Mouse (Mus musculus): Measurements from ENCODE around the gene Mad2l1bp.
A peak's percentile ranks its signal among the peaks of the same experiment; 100 is the strongest.

Mad2l1bp gene

GRCm38 (mm10) chr17:46156680-46157079 is 3.3 kb upstream of the Mad2l1bp start:
- no peak for DNase-seq (ENCODE audit: inconsistent ontology term)

- DNase-seq (ENCODE audit: inconsistent ontology term) = no peak
These were observed 983 bp upstream of the Mad2l1bp start for GRCm38 (mm10) chr17:46154336-46154735.

DNA sequence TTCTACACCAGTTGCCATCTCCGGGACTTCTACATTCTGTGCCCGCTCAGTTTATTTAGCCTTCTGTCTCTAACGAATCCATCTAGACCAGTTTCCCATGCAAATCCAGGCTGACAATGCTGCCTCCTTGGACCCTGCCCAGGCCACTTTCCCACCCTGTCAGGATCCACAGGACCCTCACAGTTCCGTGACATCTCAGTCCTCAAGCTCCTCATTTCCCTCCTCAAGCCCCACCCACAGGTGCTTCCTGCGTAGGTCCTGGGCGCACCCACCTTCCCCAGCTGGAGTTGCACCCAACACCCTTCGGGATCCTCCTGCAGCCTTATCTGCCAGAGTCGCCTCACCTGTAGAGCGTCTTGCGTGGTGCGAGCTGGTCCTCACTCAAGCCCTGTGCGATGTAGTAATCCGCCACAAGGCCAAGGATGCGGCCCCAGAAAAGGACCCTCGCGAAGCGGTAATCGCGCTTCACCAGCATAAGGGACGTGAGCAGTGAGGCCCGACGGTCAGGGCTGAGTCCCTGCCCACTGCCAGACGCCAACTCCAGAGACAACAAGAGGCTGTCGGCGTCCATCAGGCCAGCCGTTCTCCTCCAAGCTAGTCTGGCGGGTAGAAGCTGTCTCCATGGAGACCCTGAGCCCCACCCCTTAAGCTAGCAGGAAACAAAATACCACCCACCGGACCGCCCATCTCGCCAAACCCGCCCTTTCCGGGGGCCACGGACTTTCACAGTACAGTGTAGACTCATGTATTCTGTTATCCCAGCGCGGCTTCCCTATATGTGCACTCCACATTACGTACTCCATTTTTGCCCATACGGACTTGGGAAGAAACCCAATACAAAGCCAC is 9.6 kb downstream of the Mad2l1bp start, which contains the start of gene Rsph9:
Rsph9 (minus strand) TSS at position 639 of the 846 bp plus-strand sequence.
- DNase-seq (ENCODE audit: inconsistent ontology term) = peak; percentile 90

DNA sequence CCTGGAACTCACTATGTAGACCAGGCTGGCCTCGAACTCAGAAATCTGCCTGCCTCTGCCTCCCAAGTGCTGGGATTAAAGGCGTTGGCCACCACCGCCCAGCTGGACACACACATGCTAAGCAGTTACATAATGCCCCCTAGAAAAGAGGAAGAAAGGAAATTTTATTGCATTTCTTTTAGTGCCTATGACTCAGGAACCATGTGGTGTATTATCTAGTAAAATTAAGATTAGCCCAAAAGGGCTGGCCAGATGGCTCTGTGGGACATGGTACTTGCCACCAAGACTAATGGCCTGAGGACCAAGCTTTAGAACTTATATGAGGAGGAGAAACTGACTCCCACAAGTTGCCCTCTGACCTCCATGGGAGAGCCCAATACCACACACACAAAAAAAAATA is 13.5 kb downstream of the Mad2l1bp start:
- no peak for DNase-seq (ENCODE audit: inconsistent ontology term)

DNA sequence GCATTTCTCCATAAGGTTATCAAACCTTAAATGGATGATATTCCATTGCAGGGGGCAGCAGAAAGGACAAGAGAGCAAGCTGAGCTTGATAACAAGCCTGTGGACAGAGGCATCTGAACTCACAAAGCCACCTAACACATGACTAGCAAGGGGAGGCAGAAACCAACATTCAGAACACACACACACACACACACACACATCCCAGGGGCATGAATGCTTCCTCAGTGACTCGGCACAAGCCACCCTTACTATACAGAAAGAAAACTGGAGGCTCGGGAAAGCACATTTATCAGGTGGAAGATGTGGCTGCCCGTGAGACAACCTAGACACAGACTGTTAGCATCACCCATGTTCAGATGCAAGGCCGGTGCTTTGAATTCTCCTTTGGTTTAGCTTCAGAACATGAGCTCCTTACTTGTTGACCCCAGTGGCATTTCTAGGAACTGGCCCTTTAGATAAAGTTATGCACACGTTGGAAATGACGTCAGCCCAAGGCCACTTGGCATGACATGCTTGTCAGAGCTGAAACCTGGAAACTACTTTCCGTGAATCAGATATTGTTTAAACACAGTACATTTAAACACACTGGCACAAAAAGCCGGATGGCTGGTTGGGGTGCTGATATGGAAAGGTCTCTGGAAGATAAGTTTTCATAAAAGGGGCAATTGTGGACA is 14.7 kb downstream of the Mad2l1bp start:
- DNase-seq (ENCODE audit: inconsistent ontology term) = no peak

- no peak for DNase-seq (ENCODE audit: inconsistent ontology term)
These were observed 20.5 kb downstream of the Mad2l1bp start for GRCm38 (mm10) chr17:46132862-46133261.

DNA sequence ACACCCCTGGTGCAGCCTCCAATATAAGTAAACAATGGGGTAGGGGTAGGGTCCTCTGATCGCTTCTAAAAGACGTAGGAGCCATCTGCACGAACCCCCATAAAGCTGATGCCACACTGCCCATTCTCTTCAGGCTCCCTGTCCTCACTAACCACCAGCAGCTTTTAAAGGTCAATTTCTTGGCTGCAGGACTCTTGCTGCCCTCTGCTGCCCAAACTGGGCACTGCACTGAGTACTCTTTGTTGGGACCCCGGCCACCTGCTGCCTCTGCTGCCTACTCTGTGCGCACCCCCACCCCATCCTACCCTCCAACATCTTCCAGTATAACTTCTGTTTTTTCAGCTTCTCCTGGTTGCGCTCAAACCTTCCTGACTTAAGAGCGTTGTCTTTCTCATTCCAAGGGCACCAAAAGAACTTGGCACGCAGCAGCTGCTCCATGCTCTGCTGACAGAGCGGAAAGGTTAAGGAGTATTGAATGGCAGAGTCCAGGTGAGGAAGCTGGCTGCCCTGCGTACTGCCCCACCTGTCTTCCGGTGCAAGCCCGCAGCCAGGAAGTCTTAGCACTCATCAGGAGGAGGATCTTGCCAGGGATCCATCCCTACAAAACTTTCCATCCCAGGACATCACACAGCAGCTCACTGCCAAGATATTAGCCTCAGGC is 21.2 kb downstream of the Mad2l1bp start:
- DNase-seq (ENCODE audit: inconsistent ontology term) = peak; percentile 51

DNA sequence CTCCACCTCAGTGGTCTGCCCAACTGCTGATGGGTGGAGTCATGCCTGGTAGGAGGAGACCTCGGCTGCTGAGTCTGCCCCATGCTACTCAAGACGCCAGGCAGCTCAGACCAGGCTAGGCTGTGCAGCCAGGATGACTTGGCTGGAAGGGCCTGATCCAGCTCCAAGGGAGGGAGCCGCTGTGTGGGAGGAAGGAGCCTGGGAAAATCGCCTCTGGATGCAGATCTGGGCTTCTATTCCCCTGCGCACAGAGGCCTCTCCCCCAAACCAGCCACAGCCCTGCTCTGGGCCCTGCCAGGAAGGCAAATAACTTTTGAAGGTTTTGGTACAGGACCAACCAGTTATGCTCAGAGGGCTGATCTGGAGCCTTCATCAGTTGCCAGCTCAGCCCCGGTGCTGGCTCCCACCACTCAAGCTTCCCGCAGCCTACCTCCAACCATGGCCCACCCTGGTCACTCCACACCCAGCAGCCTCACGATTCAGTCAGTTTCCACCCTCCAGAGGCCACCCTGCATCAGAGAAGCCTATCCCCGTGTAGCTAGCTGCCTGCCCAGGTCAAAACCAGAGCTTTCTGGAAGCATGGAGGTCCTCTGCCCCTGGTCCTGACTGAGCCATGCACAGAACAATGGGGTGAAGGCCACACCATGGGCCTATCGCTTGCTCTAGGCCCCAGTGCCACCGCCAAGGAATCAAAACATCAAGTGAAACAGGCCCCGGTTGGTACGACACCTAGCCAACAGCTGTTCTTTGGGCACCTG is 23.4 kb downstream of the Mad2l1bp start:
- no peak for DNase-seq (ENCODE audit: inconsistent ontology term)

GRCm38 (mm10) chr17:46127814-46128493 is 25.4 kb downstream of the Mad2l1bp start:
- DNase-seq (ENCODE audit: inconsistent ontology term) = no peak

- DNase-seq (ENCODE audit: inconsistent ontology term) = no peak
These were observed 26.7 kb downstream of the Mad2l1bp start for GRCm38 (mm10) chr17:46126608-46127007.

GRCm38 (mm10) chr17:46123953-46124700 is 29.2 kb downstream of the Mad2l1bp start:
- DNase-seq (ENCODE audit: inconsistent ontology term) = no peak

DNA sequence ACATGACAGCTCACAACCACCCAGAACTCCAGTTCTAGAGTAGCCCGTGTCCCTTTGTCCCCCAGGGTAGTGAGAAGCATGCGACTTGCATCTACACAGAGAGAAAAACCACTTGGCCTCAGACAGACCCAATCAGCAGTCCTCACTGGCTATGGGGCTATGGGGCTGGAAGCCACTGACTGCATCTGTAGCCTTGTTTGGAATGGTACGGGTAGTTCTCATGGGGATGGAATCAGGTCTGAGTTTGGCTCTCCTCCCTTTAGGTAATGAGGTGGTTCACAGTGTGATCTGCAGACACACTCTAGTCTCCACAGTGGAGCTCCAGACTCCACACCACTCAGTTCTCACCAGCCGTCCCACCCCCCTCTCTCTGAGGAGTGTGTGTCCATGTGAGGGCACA is 30.1 kb downstream of the Mad2l1bp start:
- no peak for DNase-seq (ENCODE audit: inconsistent ontology term)

DNA sequence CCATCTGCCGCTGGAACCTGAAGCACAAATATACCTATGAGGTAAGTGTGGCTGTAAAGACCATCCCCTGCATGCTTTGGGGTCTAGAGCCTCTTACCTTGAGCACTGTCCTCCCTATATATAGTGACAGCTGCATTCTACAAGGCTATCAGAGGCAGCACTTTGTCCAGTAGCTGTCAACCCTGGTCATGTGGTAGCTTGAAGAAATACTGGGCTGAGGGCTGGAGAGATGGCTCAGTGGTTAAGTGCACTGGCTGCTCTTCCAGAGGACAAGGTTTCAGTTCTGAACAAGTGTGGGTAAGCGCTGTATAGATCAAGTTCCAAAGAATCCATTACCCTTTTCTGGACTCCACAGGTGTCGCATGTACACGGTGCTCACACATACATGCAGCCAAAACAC is 30.6 kb downstream of the Mad2l1bp start:
- DNase-seq (ENCODE audit: inconsistent ontology term) = no peak

DNA sequence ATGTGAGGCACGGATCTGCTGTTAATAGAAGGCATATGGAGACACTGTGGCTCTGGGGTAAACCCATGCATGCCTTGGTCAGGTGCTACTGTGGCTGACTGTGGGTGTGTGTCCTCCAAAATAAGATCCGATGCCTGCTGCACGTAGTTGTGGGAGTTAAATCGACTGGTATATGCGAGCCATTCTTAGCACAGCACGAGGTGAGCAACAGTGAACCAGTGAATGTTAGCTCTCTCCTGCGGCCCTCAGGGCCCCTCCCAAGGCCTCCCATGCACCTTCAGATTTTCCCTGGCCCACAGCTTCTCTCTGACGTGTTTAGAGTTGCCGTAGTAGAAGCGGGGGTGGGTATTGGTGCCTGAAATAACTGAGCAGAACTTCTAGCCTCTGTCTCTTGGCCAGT is 33.7 kb downstream of the Mad2l1bp start:
- DNase-seq (ENCODE audit: inconsistent ontology term) = no peak

- DNase-seq (ENCODE audit: inconsistent ontology term) = no peak
These were observed 34.9 kb downstream of the Mad2l1bp start for GRCm38 (mm10) chr17:46118423-46118850.

DNA sequence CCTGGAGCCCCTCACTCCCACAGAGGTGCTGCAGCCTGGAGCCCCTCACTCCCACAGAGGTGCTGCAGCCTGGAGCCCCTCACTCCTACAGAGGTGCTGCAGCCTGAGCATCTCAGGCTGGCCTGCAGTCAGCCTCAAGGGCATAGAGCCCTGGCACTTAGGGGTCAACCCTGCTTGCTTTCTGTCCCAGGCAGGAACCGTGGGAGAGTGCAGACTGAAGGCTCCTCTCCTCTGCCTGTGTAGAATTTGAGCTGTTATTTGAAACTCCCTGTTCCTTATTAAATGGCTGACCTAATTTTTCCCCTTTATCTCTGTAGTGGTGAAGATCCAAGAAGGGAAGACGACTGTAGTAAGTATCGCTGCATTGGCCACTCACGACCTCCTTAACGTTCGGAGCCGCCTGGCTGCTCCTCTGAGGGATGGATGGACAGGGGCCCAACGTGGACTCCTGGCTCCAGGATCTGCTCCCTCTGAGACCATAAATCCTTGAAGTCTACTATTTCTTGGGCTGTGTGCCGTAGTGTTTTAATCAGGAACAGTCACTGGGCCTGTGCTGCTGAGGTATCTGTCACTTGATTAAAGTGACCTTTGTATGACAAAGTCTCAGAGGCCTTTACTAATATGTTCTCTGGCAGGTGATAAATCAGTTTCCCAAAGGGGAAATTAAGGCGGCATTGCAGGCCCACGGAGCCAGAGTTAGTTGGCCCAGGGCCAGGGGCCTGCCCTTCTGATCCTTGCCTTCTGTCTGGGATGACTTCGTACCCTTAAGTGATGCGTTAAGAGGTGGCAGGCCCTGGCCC is 35.5 kb downstream of the Mad2l1bp start:
- DNase-seq (ENCODE audit: inconsistent ontology term) = no peak

DNA sequence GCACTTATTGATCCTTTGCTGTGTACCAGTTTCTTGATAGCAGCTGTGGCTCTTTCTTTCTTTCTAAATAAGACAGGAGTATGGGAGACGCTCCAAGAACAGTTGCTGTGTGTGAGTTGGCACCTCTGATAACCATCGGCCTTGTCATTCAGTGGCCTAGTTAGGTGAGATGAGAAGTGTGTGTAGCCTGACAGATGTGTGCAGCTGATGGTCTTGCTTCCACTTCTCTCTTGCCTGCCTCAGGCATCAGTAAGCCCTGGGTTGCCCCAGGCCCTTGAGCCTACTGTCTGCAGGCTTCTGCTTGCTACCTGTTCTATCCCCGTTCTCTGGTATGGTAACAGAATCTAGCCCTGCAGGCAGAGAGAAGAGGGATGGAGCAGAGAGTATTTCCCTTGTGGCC is 36.5 kb downstream of the Mad2l1bp start:
- no peak for DNase-seq (ENCODE audit: inconsistent ontology term)

- DNase-seq (ENCODE audit: inconsistent ontology term) = no peak
These were observed 37.2 kb downstream of the Mad2l1bp start for GRCm38 (mm10) chr17:46116138-46116537.

- no peak for DNase-seq (ENCODE audit: inconsistent ontology term)
These were observed 37.9 kb downstream of the Mad2l1bp start for GRCm38 (mm10) chr17:46115489-46115888.
